Mouse (Mus musculus): ENCODE results near the gene Barx2. TPM values are rescaled to one million over a fixed set of nuclear protein-coding genes. Genes with fewer than 3 reads are reported as not detected.

Barx2 gene
- polyA plus RNA-seq, 1 experiment from 2014 or later, result 0.31 TPM

DNA sequence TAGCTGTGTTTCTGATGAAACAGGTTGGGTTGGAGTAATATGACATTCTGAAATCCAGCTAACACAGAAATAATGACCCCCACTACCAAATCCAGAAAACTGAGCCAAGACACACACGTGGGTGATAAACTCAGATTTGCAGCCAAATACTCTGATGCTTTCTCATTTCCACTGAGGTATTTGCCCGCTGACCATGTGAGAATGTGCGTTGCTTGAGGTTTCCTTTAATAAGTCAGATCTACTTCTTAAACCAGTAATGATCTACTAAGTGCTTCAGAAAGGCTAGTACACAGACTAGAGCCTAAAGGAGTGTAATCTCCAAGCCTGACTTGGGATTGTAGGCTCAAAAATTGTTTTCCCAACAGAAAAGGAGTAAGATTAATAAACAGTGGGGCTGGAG, 39.0 kb downstream of the Barx2 start:
- H3K4me3 ChIP-seq (ENCODE audit: low read depth, low read length), result no peak overlapping the region
- no peak overlapping the region for H3K9ac ChIP-seq (ENCODE audit: low read length)
- H3K4me1 ChIP-seq (ENCODE audit: control insufficient read depth, insufficient read depth, low read length), result no peaks in the 10 kb centered on the region
- H3K4me2 ChIP-seq (ENCODE audit: low read depth), result no peak overlapping the region
- DNase-seq (ENCODE audit: low spot score) (no peak), ATAC-seq (ENCODE audit: insufficient read depth, low FRiP score, low TSS enrichment) (no peak)
- WGBS, result 88% methylated on average over 3 of the region's 3 CpGs
- no peak overlapping the region for H3K27ac ChIP-seq (ENCODE audit: low read depth, low read length)
- no peaks in the 10 kb centered on the region for H3K36me3 ChIP-seq (ENCODE audit: control insufficient read depth, insufficient read depth, low read length)
- H3K9me3 ChIP-seq (ENCODE audit: control insufficient read depth, low read length), result no peaks in the 10 kb centered on the region
- no peaks in the 10 kb centered on the region for H3K27me3 ChIP-seq (ENCODE audit: control insufficient read depth, insufficient read depth, low read length)

DNA sequence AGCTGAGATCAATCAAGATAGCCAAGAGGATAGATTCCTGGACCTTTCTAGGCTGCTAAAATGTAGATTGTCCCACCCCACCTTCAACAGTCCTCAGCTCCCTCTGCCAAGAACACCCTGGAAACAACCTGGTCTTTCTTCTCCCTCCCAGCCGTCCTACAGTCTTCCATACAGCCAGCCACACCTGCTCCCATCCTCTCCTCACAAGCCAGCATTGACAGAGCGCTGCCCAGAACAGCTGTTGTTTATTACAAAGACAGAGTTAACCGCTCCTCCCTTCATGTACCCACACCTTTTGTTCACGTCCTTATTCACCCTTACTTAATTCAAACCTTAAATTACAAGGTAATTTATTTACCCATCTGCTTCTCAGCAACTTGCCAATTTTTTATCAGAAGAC, 41.9 kb downstream of the Barx2 start:
- H3K27ac ChIP-seq (ENCODE audit: low read depth, low read length), result no peak overlapping the region
- 47% methylated on average over 4 of the region's 4 CpGs for WGBS
- no peak overlapping the region for H3K4me3 ChIP-seq (ENCODE audit: low read depth, low read length)
- no peaks in the 10 kb centered on the region for H3K9me3 ChIP-seq (ENCODE audit: control insufficient read depth, low read length)
- H3K36me3 ChIP-seq (ENCODE audit: control insufficient read depth, insufficient read depth, low read length), result no peaks in the 10 kb centered on the region
- no peak overlapping the region for H3K9ac ChIP-seq (ENCODE audit: low read length)
- H3K4me2 ChIP-seq (ENCODE audit: low read depth), result no peak overlapping the region
- H3K27me3 ChIP-seq (ENCODE audit: control insufficient read depth, insufficient read depth, low read length), result no peaks in the 10 kb centered on the region
- ATAC-seq (ENCODE audit: insufficient read depth, low FRiP score, low TSS enrichment), result no peak
- no peaks in the 10 kb centered on the region for H3K4me1 ChIP-seq (ENCODE audit: control insufficient read depth, insufficient read depth, low read length)
- no peak for DNase-seq (ENCODE audit: low spot score)

GRCm38 (mm10) chr9:31868823-31869460, 44.3 kb downstream of the Barx2 start:
- Histone ChIP-seq H3K4me3 (ENCODE audit: low read depth, low read length) (no peak overlapping the region), H3K27me3 (ENCODE audit: control insufficient read depth, insufficient read depth, low read length) (no peaks in the 10 kb centered on the region), H3K4me1 (ENCODE audit: control insufficient read depth, insufficient read depth, low read length) (no peaks in the 10 kb centered on the region), H3K27ac (ENCODE audit: low read depth, low read length) (no peak overlapping the region), H3K9me3 (ENCODE audit: control insufficient read depth, low read length) (no peaks in the 10 kb centered on the region), H3K9ac (ENCODE audit: low read length) (no peak overlapping the region), H3K36me3 (ENCODE audit: control insufficient read depth, insufficient read depth, low read length) (no peaks in the 10 kb centered on the region), H3K4me2 (ENCODE audit: low read depth) (no peak overlapping the region)
- WGBS, result 82% methylated on average over 2 of the region's 2 CpGs
- DNase-seq (ENCODE audit: low spot score) (no peak), ATAC-seq (ENCODE audit: insufficient read depth, low FRiP score, low TSS enrichment) (no peak)

DNA sequence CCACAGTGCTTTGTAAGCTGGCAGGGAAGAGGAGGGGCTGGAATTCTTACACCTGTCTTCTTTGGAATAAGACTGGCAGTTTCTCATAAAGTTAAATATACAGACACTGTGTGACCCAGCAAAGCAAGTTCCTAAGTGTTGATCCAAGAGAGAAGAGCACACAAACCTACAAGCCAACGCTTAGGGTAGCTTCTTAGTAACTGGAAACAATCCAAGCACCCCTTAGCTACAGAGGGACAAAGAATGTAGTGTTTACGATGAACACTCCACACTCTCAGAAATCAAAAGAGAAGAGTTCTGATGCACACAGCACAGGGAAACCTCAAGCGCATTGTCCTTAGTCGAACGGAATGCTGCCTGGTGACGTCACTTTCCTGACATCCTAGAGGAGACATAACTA, 49.4 kb downstream of the Barx2 start:
- Histone ChIP-seq H3K27me3 (ENCODE audit: control insufficient read depth, insufficient read depth, low read length) (no peaks in the 10 kb centered on the region), H3K36me3 (ENCODE audit: control insufficient read depth, insufficient read depth, low read length) (no peaks in the 10 kb centered on the region), H3K4me1 (ENCODE audit: control insufficient read depth, insufficient read depth, low read length) (no peaks in the 10 kb centered on the region), H3K9ac (ENCODE audit: low read length) (no peak overlapping the region), H3K4me3 (ENCODE audit: low read depth, low read length) (no peak overlapping the region), H3K4me2 (ENCODE audit: low read depth) (no peak overlapping the region), H3K9me3 (ENCODE audit: control insufficient read depth, low read length) (no peaks in the 10 kb centered on the region), H3K27ac (ENCODE audit: low read depth, low read length) (no peak overlapping the region)
- 77% methylated on average over 6 of the region's 6 CpGs for WGBS
- DNase-seq (ENCODE audit: low spot score), result no peak
- no peak for ATAC-seq (ENCODE audit: insufficient read depth, low FRiP score, low TSS enrichment)

DNA sequence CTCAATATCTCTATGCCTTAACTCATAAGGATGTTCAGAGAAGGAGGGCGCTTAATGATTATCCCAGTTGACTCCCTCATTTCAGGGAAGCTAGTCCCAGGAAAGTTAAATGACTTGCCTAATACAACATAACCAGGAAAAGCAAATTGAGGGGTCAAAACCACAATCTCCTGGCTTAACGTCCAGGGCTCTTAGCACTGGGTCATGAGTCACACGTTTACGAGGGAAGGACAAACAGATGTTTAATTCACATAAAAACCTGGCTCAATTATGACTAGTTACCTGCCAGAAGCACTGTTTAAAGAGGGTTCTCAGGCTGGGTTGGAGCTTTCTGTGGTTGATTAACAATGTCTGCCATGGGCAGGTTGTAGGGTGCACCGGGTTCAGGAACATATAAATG, 53.8 kb downstream of the Barx2 start:
- Histone ChIP-seq H3K9ac (ENCODE audit: low read length) (no peak overlapping the region), H3K9me3 (ENCODE audit: control insufficient read depth, low read length) (no peaks in the 10 kb centered on the region), H3K4me3 (ENCODE audit: low read depth, low read length) (no peak overlapping the region), H3K27ac (ENCODE audit: low read depth, low read length) (no peak overlapping the region), H3K4me1 (ENCODE audit: control insufficient read depth, insufficient read depth, low read length) (no peaks in the 10 kb centered on the region), H3K4me2 (ENCODE audit: low read depth) (no peak overlapping the region), H3K27me3 (ENCODE audit: control insufficient read depth, insufficient read depth, low read length) (no peaks in the 10 kb centered on the region), H3K36me3 (ENCODE audit: control insufficient read depth, insufficient read depth, low read length) (no peaks in the 10 kb centered on the region)
- WGBS, result 88% methylated on average over 5 of the region's 5 CpGs
- no peak for ATAC-seq (ENCODE audit: insufficient read depth, low FRiP score, low TSS enrichment)
- DNase-seq (ENCODE audit: low spot score), result no peak

- Histone ChIP-seq H3K4me3 (ENCODE audit: low read depth, low read length) (no peak overlapping the region), H3K9me3 (ENCODE audit: control insufficient read depth, low read length) (no peaks in the 10 kb centered on the region), H3K9ac (ENCODE audit: low read length) (no peak overlapping the region), H3K4me1 (ENCODE audit: control insufficient read depth, insufficient read depth, low read length) (no peaks in the 10 kb centered on the region), H3K27me3 (ENCODE audit: control insufficient read depth, insufficient read depth, low read length) (no peaks in the 10 kb centered on the region), H3K36me3 (ENCODE audit: control insufficient read depth, insufficient read depth, low read length) (no peaks in the 10 kb centered on the region), H3K27ac (ENCODE audit: low read depth, low read length) (no peak overlapping the region), H3K4me2 (ENCODE audit: low read depth) (0 out of 2 replicates have a peak overlapping the region, but pooled peaks have one; percentile 1)
- peak; percentile 68 for DNase-seq (ENCODE audit: low spot score)
- peak; percentile 65 for ATAC-seq (ENCODE audit: insufficient read depth, low FRiP score, low TSS enrichment)
- 9% methylated on average over 20 of the region's 20 CpGs for WGBS
Observed at GRCm38 (mm10) chr9:31858720-31859340, 54.4 kb downstream of the Barx2 start.

- H3K4me1 ChIP-seq (ENCODE audit: control insufficient read depth, insufficient read depth, low read length), result no peaks in the 10 kb centered on the region
- H3K9ac ChIP-seq (ENCODE audit: low read length), result no peak overlapping the region
- no peaks in the 10 kb centered on the region for H3K27me3 ChIP-seq (ENCODE audit: control insufficient read depth, insufficient read depth, low read length)
- H3K9me3 ChIP-seq (ENCODE audit: control insufficient read depth, low read length), result no peaks in the 10 kb centered on the region
- WGBS, result 62% methylated on average over 1 of the region's 1 CpGs
- H3K4me2 ChIP-seq (ENCODE audit: low read depth), result no peak overlapping the region
- H3K4me3 ChIP-seq (ENCODE audit: low read depth, low read length), result no peak overlapping the region
- DNase-seq (ENCODE audit: low spot score) (no peak), ATAC-seq (ENCODE audit: insufficient read depth, low FRiP score, low TSS enrichment) (no peak)
- no peak overlapping the region for H3K27ac ChIP-seq (ENCODE audit: low read depth, low read length)
- H3K36me3 ChIP-seq (ENCODE audit: control insufficient read depth, insufficient read depth, low read length), result no peaks in the 10 kb centered on the region
Observed at GRCm38 (mm10) chr9:31857512-31857911, 55.8 kb downstream of the Barx2 start.

GRCm38 (mm10) chr9:31856437-31856836, 56.8 kb downstream of the Barx2 start:
- Histone ChIP-seq H3K4me1 (ENCODE audit: control insufficient read depth, insufficient read depth, low read length) (no peaks in the 10 kb centered on the region), H3K9ac (ENCODE audit: low read length) (no peak overlapping the region), H3K27ac (ENCODE audit: low read depth, low read length) (no peak overlapping the region), H3K36me3 (ENCODE audit: control insufficient read depth, insufficient read depth, low read length) (no peaks in the 10 kb centered on the region), H3K4me3 (ENCODE audit: low read depth, low read length) (no peak overlapping the region), H3K9me3 (ENCODE audit: control insufficient read depth, low read length) (no peaks in the 10 kb centered on the region), H3K4me2 (ENCODE audit: low read depth) (no peak overlapping the region), H3K27me3 (ENCODE audit: control insufficient read depth, insufficient read depth, low read length) (no peaks in the 10 kb centered on the region)
- 43% methylated on average over 8 of the region's 8 CpGs for WGBS
- DNase-seq (ENCODE audit: low spot score) (no peak), ATAC-seq (ENCODE audit: insufficient read depth, low FRiP score, low TSS enrichment) (no peak)

DNA sequence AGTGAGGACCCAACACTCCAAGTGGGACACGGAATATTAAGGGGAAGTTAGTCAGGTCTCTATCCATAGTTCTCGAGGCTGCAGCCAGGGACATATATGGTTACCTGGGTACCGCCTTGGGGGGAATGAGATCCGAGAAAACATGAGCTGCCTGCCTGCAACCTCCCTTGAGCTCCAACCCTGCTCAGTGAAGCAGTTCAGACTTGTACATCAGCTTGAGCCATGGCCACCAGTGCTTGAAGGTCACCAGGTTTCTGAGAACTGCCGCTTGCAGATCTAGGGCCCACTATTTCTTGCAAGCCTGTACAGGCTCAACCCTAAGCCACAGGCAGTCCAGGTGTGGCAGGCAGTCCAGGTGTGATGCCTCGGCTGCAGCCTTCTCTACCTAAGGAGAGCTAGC, 57.6 kb downstream of the Barx2 start:
- Histone ChIP-seq H3K4me2 (ENCODE audit: low read depth) (no peak overlapping the region), H3K4me3 (ENCODE audit: low read depth, low read length) (no peak overlapping the region), H3K36me3 (ENCODE audit: control insufficient read depth, insufficient read depth, low read length) (no peaks in the 10 kb centered on the region), H3K9me3 (ENCODE audit: control insufficient read depth, low read length) (no peaks in the 10 kb centered on the region), H3K27ac (ENCODE audit: low read depth, low read length) (no peak overlapping the region), H3K4me1 (ENCODE audit: control insufficient read depth, insufficient read depth, low read length) (no peaks in the 10 kb centered on the region), H3K9ac (ENCODE audit: low read length) (no peak overlapping the region), H3K27me3 (ENCODE audit: control insufficient read depth, insufficient read depth, low read length) (no peaks in the 10 kb centered on the region)
- DNase-seq (ENCODE audit: low spot score) (no peak), ATAC-seq (ENCODE audit: insufficient read depth, low FRiP score, low TSS enrichment) (no peak)
- 88% methylated on average over 6 of the region's 6 CpGs for WGBS

All from neural tube, embryonic 11.5 days (tissue).